Mouse (Mus musculus) cortical plate, adult 2 months (tissue): ENCODE data around the gene Ninj1. TPM values are rescaled to one million over a fixed set of nuclear protein-coding genes. Genes with fewer than 3 reads are reported as not detected.

Source experiments
- H3K27ac ChIP-seq: fragments of 200-500 bp; 2 replicates; pipeline ENCODE4 v1.5.1; 2012; ENCODE audit warnings: low read length, control low read depth, inconsistent platforms; ENCODE audit not compliant: insufficient read depth
- H3K4me1 ChIP-seq: fragments of 200-500 bp; 2 replicates; pipeline ENCODE4 v1.6.1; 2011; ENCODE audit warnings: low read length; ENCODE audit not compliant: control insufficient read depth, insufficient read depth
- H3K4me3 ChIP-seq: fragments of 200-500 bp; 2 replicates; pipeline ENCODE4 v1.5.1; 2011; ENCODE audit warnings: mild to moderate bottlenecking, low read length, control low read depth; ENCODE audit not compliant: insufficient read depth
- CTCF ChIP-seq: fragments of 200-500 bp; IDR thresholded peaks from 2 replicates; pipeline ENCODE4 v1.5.1; 2011; ENCODE audit warnings: mild to moderate bottlenecking, control low read depth, low read length; ENCODE audit not compliant: insufficient read depth; ENCODE audit errors: extremely low read depth
- POLR2A ChIP-seq: fragments of 200-500 bp; IDR thresholded peaks from 2 replicates; pipeline ENCODE4 v1.6.1; 2011; ENCODE audit warnings: mild to moderate bottlenecking, low read length, control low read depth; ENCODE audit not compliant: insufficient read depth; ENCODE audit errors: extremely low read depth
- polyA plus RNA-seq: library from polyadenylated mRNA; depleted of rRNA; stranded (reverse); fragments of >200 nt; gene quantifications from 2 replicates; pipeline ENCODE4 v1.2.3, GENCODE M21; 2012

Ninj1 gene
- polyA plus RNA-seq, 1 experiment = 50.2 TPM

GRCm38 (mm10) chr13:49200688-49201087, 13.4 kb downstream of the Ninj1 start:
- Histone ChIP-seq H3K27ac (no peak overlapping the region), H3K4me1 (no peaks in the 10 kb centered on the region), H3K4me3 (no peak overlapping the region)
- TF ChIP-seq CTCF (no peak), POLR2A (no peak)

DNA sequence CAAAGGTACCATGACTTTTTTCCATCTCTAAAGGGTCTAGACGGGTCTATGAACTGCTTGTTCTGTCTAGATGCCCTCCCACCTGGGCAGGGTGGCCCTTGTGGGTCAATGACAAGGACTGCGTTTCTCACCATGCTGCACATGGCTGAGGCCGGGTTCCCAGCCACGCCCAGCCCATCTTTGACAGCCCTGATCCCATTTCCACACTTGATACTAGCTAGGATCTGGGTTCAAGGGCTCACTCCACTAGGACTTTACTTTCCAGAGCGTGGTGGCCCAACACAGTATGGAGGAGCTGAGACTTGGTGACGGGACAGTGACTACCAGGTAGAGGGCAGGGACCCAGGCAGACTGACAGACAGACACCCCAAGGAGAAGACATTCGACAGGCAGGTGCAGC, 15.3 kb downstream of the Ninj1 start:
- Histone ChIP-seq H3K4me3 (no peak overlapping the region), H3K4me1 (no peaks in the 10 kb centered on the region), H3K27ac (no peak overlapping the region)
- TF ChIP-seq POLR2A = no peak
- TF ChIP-seq CTCF = no peak

- peak; percentile 87 for TF ChIP-seq CTCF
- TF ChIP-seq POLR2A = no peak
- no peak overlapping the region for H3K27ac ChIP-seq
- no peak overlapping the region for H3K4me3 ChIP-seq
- no peaks in the 10 kb centered on the region for H3K4me1 ChIP-seq
Observed at GRCm38 (mm10) chr13:49205381-49205998, 18.2 kb downstream of the Ninj1 start.

DNA sequence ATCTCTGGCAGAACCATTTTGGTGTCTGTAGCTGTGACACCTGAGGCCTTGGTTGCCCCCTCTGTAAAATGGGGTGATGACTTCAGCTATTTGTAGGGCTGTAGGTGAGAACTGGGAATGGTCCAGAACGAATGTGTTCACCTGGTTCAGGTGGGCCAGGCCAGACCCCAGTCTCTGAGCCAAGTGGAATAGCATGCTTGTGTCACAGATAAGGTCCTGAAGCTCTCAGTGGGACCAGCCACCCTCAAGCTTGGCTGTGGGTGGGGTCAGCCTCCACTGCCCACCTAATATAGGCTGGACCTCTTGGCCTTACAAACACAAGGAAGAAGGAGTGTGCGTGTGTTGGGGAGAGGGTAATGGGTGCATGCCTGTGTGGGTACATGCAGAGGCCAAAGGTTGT, 19.1 kb downstream of the Ninj1 start:
- no peak for TF ChIP-seq POLR2A
- TF ChIP-seq CTCF = no peak
- Histone ChIP-seq H3K4me1 (no peaks in the 10 kb centered on the region), H3K27ac (no peak overlapping the region), H3K4me3 (no peak overlapping the region)

DNA sequence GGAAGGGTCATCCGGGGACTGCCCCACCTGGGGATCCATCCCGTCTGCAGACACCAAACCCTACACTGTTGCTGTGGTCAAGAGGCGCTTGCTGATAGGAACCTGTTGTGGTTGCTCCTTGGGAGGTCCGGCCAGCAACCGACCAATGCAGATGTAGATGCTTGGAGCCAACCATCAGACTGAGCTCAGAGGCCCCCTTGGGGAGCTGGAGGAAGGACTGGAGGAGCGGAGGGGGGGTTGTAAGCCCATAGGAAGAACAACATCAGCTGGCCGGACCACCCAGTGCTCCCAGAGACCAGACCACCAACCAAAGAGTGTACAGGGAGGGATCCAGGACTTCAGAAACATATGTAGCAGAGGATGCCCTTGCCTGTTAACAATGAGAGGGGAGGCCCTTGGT, 22.0 kb downstream of the Ninj1 start:
- TF ChIP-seq POLR2A (no peak), CTCF (no peak)
- no peak overlapping the region for H3K4me3 ChIP-seq
- no peaks in the 10 kb centered on the region for H3K4me1 ChIP-seq
- H3K27ac ChIP-seq = no peak overlapping the region

- Histone ChIP-seq H3K4me3 (no peak overlapping the region), H3K27ac (no peak overlapping the region; the same call in 1 of the 2 replicates), H3K4me1 (0 out of 2 replicates have a peak, but pooled peaks cover 2% of the 10 kb centered on the region)
- no peak for TF ChIP-seq POLR2A
- TF ChIP-seq CTCF = no peak
Observed at GRCm38 (mm10) chr13:49212711-49213500, 25.6 kb downstream of the Ninj1 start.

DNA sequence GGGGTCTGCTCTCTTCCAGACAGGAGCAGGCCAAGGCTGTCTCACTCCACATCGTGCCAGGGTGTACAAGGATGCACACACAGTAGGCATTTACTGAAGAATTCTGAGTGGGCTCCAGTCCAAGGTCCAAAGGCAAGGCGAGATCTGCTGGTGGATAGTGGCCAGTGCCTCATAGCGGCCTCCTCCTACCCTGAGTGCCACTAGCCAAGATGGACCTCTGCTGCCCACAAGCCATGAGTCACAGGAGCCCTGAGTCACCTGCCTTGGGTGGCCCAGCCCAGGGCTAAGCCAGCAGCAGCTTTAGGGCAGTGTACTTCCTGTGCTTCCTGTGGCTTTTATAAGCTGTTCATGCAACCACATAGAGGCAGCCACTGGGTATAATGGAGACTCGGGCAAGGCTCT, 26.2 kb downstream of the Ninj1 start:
- 0 out of 2 replicates have a peak, but pooled peaks cover 2% of the 10 kb centered on the region for H3K4me1 ChIP-seq
- H3K4me3 ChIP-seq = no peak overlapping the region
- peak overlapping the region; percentile 9; the same call in 1 of the 2 replicates for H3K27ac ChIP-seq
- TF ChIP-seq CTCF (no peak), POLR2A (no peak)

GRCm38 (mm10) chr13:49214454-49214853, 27.2 kb downstream of the Ninj1 start:
- H3K4me3 ChIP-seq = no peak overlapping the region
- no peak overlapping the region for H3K27ac ChIP-seq
- TF ChIP-seq POLR2A = no peak
- H3K4me1 ChIP-seq = 0 out of 2 replicates have a peak, but pooled peaks cover 2% of the 10 kb centered on the region

DNA sequence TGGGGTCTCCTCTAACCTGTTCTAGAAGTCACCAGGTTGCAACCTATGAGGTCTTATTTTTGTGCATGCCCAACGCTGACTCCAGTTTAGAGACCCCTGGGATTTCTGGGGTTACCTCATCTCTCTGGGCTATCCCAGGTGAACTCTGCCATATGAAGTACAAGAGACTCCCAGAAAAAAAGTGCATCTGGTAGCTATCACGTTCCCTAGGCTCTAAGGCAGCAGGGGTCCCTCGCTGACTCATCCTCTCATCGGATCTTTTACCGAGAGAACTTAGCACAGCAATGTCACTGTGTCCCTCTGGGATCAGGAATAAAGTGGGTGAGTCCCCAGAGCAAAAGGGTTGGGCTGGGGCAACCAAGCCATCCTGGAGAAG, 27.8 kb downstream of the Ninj1 start:
- Histone ChIP-seq H3K4me3 (peak overlapping the region; percentile 50), H3K4me1 (0 out of 2 replicates have a peak, but pooled peaks cover 2% of the 10 kb centered on the region), H3K27ac (no peak overlapping the region)
- no peak for TF ChIP-seq CTCF
- no peak for TF ChIP-seq POLR2A

GRCm38 (mm10) chr13:49215504-49216219, 28.4 kb downstream of the Ninj1 start, which contains the start of gene Card19:
Card19 (minus strand) TSS chr13:49216037.
- Histone ChIP-seq H3K4me3 (peak within 1 kb of the TSS; percentile 50), H3K27ac (peak within 1 kb of the TSS; percentile 66), H3K4me1 (0 out of 2 replicates have a peak, but pooled peaks cover 2% of the 10 kb centered on the region)
- TF ChIP-seq POLR2A (peak; percentile 36; the same call in 1 of the 2 replicates), CTCF (no peak)
